Mouse (Mus musculus): ENCODE data around the gene Olfr922. TPM values are rescaled to one million over a fixed set of nuclear protein-coding genes. Genes with fewer than 3 reads are reported as not detected.

Olfr922 gene
- not detected for total RNA-seq (2021)
- long read RNA-seq, experiment 1, result 0 reads
- long read RNA-seq, experiment 2, result 0 reads

- no peak for DNase-seq
These were observed at the start of gene Olfr922 for GRCm38 (mm10) chr9:38814314-38814713. Gene Olfr922 (plus strand): TSS chr9:38814614.

GRCm38 (mm10) chr9:38772768-38773167, 41.6 kb upstream of the Olfr922 start, which contains the start of gene Olfr921:
Gene Olfr921 (plus strand): TSS chr9:38773068.
- DNase-seq, result no peak

- no peak for DNase-seq
These were observed 21.7 kb upstream of the Olfr922 start for GRCm38 (mm10) chr9:38792689-38793088.

DNA sequence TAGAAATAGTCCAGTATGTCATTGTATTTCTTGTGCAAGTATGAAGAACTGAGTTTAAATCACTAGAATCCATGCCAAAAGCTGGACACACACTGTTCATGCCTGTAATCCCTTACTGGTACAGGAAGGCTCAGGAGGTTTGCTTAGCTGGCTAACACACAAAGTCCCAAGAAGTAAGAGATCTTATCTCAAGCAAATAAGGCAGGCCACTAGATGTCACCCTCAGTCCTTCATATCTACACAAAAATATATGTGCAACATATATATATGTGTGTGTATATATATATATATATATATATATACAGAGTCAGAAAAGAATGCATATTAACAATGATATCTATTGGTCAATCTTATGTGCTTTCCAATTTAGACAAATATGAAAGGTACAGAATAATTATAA, 8.7 kb upstream of the Olfr922 start:
- no peak for DNase-seq

GRCm38 (mm10) chr9:38815458-38815986, 1.1 kb downstream of the Olfr922 start:
- DNase-seq, result no peak

- DNase-seq, result no peak
These were observed 11.8 kb downstream of the Olfr922 start, which contains the start of gene Olfr923 for GRCm38 (mm10) chr9:38826245-38826644. Gene Olfr923 (plus strand): TSS chr9:38826545.

DNA sequence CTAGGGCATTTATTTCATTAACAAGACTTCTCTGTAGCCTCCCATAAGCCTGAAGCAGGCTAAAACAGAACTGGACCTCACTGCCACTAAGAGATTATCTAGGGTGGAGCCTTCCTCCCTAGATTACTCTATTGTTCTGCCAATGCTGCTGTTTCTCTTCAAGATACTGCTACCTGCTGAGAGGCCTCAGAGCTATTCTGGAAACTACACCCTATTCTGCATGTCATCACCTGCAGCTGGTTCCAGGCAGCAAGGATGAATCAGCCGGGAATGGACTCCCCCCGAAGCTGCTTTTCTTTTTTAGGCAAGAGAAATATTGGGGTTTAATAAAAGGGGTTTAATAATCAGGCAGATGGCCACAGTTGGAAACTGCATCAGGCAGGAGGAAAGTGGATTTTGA, 18.6 kb downstream of the Olfr922 start:
- no peak for DNase-seq

GRCm38 (mm10) chr9:38844149-38844548, 29.7 kb downstream of the Olfr922 start, which contains the start of gene Olfr924:
Gene Olfr924 (plus strand): TSS chr9:38844449.
- DNase-seq, result no peak

DNA sequence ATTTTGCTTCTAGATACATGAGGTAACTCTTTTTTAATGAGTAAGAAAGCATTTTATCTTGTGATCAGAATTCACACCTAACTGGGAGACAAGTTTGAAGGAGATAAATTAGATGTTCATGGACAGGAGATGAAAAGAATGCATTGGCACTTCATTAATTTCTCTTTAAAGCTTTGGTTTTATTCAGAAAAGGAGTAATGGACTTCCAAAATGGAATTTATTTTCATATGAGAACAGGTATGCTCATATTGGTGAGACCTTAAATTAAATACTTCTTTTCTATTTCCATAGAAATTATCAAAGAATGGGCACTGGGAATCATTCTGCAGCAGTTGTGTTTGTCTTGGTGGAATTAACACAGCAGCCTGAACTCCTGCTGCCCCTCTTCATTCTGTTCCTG, 40.3 kb downstream of the Olfr922 start, which contains the start of gene Olfr26:
Gene Olfr26 (plus strand): TSS at position 301 of the 400 bp plus-strand sequence.
- DNase-seq, result no peak

Other genes with a start within 250 kb of the Olfr922 start
- gene Olfr912, start 234.4 kb upstream of the Olfr922 start, total RNA-seq (2021), result not detected
- gene Olfr913, start 221.9 kb upstream of the Olfr922 start, total RNA-seq (2021), result not detected
- not detected for gene Olfr914, start 209.5 kb upstream of the Olfr922 start, total RNA-seq (2021)
- not detected for gene Olfr916, start 154.7 kb upstream of the Olfr922 start, total RNA-seq (2021)
- not detected for gene Olfr917, start 148.8 kb upstream of the Olfr922 start, total RNA-seq (2021)
- gene Olfr918, start 140.0 kb upstream of the Olfr922 start, total RNA-seq (2021), result not detected
- not detected for gene Olfr919, start 110.9 kb upstream of the Olfr922 start, total RNA-seq (2021)
- 10 to 100 TPM; 21.9 to 27.3 TPM for gene Vwa5a, start 96.3 kb upstream of the Olfr922 start, total RNA-seq (2021)
- under 1 TPM; 0.05 TPM for gene Olfr920, start 62.3 kb upstream of the Olfr922 start, total RNA-seq (2021)
- not detected for gene Olfr921, start 41.5 kb upstream of the Olfr922 start, total RNA-seq (2021)
- gene Olfr923, start 11.9 kb downstream of the Olfr922 start, total RNA-seq (2021), result not detected
- gene Olfr924, start 29.8 kb downstream of the Olfr922 start, total RNA-seq (2021), result not detected
- gene Olfr26, start 40.4 kb downstream of the Olfr922 start, total RNA-seq (2021), result not detected
- gene Olfr926, start 62.5 kb downstream of the Olfr922 start, total RNA-seq (2021), result not detected
- not detected for gene Olfr930, start 115.2 kb downstream of the Olfr922 start, total RNA-seq (2021)
- not detected for gene Olfr933, start 157.7 kb downstream of the Olfr922 start, total RNA-seq (2021)
- not detected for gene Olfr934, start 173.7 kb downstream of the Olfr922 start, total RNA-seq (2021)
- gene Olfr935, start 185.1 kb downstream of the Olfr922 start, total RNA-seq (2021), result not detected
- gene Olfr146, start 208.8 kb downstream of the Olfr922 start, total RNA-seq (2021), result not detected

Data from heart, adult 18-20 months (tissue).